Mouse (Mus musculus) cerebellum, postnatal 14 days (tissue): ENCODE measurements at regions not wholly inside any gene's neighbourhood (a gene's known extent, or its start where the extent isn't known, plus 50 kb on each side); places are given as distances from the start of the nearest gene placed in this dataset.

Experiments used
- DNase-seq, 2 experiments: peaks; one replicate each; pipeline ENCODE4 v3.0.0; 2021; ENCODE audit warnings: mixed read lengths in 2 of 2

GRCm38 (mm10) chr14:25346813-25347610, 112.0 kb upstream of the Zmiz1 start:
- DNase-seq = peak; percentile 53 to 64

- no peak for DNase-seq
These were observed 108.6 kb upstream of the Zmiz1 start for GRCm38 (mm10) chr14:25350282-25350964.

GRCm38 (mm10) chr14:25353804-25354203, 105.2 kb upstream of the Zmiz1 start:
- DNase-seq = peak in 1 of 2 experiments; percentile 56

GRCm38 (mm10) chr14:25354288-25354850, 104.6 kb upstream of the Zmiz1 start:
- peak; percentile 42 to 56 for DNase-seq

GRCm38 (mm10) chr14:25357805-25358204, 101.2 kb upstream of the Zmiz1 start:
- peak in 1 of 2 experiments; percentile 5 for DNase-seq

GRCm38 (mm10) chr14:25359824-25360294, 99.1 kb upstream of the Zmiz1 start:
- DNase-seq = no peak

- DNase-seq = no peak
These were observed 98.3 kb upstream of the Zmiz1 start for GRCm38 (mm10) chr14:25360726-25361125.

- no peak for DNase-seq
These were observed 97.9 kb upstream of the Zmiz1 start for GRCm38 (mm10) chr14:25361129-25361528.

GRCm38 (mm10) chr14:25362771-25363170, 96.2 kb upstream of the Zmiz1 start:
- no peak for DNase-seq

GRCm38 (mm10) chr14:25365226-25365800, 93.7 kb upstream of the Zmiz1 start:
- peak; percentile 28 to 42 for DNase-seq

GRCm38 (mm10) chr14:25366009-25366408, 93.0 kb upstream of the Zmiz1 start:
- DNase-seq = peak; percentile 60 to 66

GRCm38 (mm10) chr14:25370306-25371020, 88.5 kb upstream of the Zmiz1 start:
- DNase-seq = peak; percentile 89 to 94

GRCm38 (mm10) chr14:25371021-25371400, 88.0 kb upstream of the Zmiz1 start:
- DNase-seq = peak in 1 of 2 experiments; percentile 59

GRCm38 (mm10) chr14:25371661-25372060, 87.3 kb upstream of the Zmiz1 start:
- peak; percentile 76 to 87 for DNase-seq

- DNase-seq = no peak
These were observed 86.4 kb upstream of the Zmiz1 start for GRCm38 (mm10) chr14:25372581-25372980.

GRCm38 (mm10) chr14:25373167-25373566, 85.8 kb upstream of the Zmiz1 start:
- no peak for DNase-seq

GRCm38 (mm10) chr14:25375001-25375400, 84.0 kb upstream of the Zmiz1 start:
- no peak for DNase-seq

- DNase-seq = peak in 1 of 2 experiments; percentile 36
These were observed 81.9 kb upstream of the Zmiz1 start for GRCm38 (mm10) chr14:25377091-25377490.

- no peak for DNase-seq
These were observed 81.5 kb upstream of the Zmiz1 start for GRCm38 (mm10) chr14:25377554-25377899.

GRCm38 (mm10) chr14:25377900-25378716, 80.9 kb upstream of the Zmiz1 start:
- peak; percentile 91 to 94 for DNase-seq

GRCm38 (mm10) chr14:25378717-25379224, 80.2 kb upstream of the Zmiz1 start:
- DNase-seq = peak; percentile 51 to 59
